Mouse (Mus musculus) testis, adult 2 months (tissue): Measurements from ENCODE around the gene Arrdc1.

Experiments used
- CTCF ChIP-seq: fragments of 200-500 bp; IDR thresholded peaks from 2 replicates; pipeline ENCODE4 v1.5.1; 2012; ENCODE audit warnings: low read depth, mild to moderate bottlenecking, inconsistent platforms, low read length, moderate library complexity; ENCODE audit not compliant: control insufficient read depth, insufficient read depth, insufficient replicate concordance
- POLR2A ChIP-seq: fragments of 200-500 bp; IDR thresholded peaks from 2 replicates; pipeline ENCODE4 v1.6.1; 2012; ENCODE audit warnings: low read depth, mild to moderate bottlenecking, inconsistent platforms, low read length, moderate library complexity; ENCODE audit not compliant: control insufficient read depth

DNA sequence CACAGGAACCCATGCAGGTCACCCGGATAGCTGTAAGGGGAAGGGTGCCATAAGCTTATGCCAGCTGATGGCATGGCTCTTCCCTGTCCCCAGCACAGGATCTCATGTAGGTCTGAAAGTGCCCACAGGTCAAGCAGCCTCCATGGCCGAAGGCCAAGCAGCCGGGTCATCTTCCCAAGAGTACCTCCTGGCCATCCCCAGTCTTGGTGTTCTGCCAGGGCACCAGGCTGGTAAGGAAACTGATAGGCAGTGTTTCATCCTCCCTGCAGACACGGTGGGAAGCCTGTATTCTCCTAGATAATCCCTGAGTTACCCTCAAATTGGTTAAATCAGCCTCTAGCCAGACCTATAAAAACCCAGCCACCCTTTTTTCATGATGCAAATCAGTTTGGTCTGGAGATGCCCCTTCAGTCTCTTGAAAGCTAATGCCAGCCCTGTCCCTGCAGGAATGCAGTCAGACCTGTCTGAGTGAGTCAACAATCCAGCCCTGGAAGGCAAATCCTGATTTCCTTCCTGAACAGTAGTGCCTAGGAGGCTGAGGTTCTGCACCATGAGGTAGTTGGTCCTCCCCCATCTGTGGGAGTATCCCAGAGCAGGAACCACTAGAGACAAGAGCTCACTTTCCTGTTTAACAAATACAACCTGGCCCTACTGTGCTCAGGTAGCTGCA is 7.1 kb downstream of the Arrdc1 start:
- TF ChIP-seq CTCF: no peak
- TF ChIP-seq POLR2A: no peak
